In the genomic region with DNA sequence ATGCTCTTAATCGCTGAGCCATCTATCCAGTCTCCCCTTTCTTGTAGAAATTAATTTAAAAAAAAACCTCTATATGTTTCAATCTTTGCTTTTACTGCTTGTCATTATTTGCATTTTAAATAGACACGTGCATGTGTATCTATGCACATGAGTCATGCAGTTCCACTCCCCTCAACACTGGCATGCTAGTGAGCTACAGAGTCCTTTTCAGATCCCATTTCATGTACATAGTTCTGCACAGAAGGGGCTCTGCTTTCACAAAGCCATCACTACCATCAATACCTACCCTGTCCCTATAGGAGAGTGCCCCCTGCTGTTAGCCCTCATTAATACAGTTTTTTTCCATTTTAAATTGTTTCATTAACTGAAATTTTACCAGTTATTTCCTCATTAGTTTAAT, we compare ENCODE assay signal across 10 mouse cellular contexts. TPM values are rescaled to one million over a fixed set of nuclear protein-coding genes. Genes with fewer than 3 reads are reported as not detected.
DNase-seq lines count a peak whose midpoint lies in the region; ATAC-seq and TF ChIP-seq lines count a peak whose summit lies in the region.
"Had no signal": no experiment of that assay in that cellular context is flagged by ENCODE, and none has a peak within 500 bp of the region (broad histone marks: within the 10 kb centered on the region; RNA-seq: fewer than 3 reads in every experiment).

No protein-coding gene starts in this region.

- peak; percentile 72 for TF ChIP-seq CTCF in G1E (IDR thresholded peaks at IDR 0.05; ENCODE audit: low read depth, low read length)

- ATAC-seq in heart, embryonic 14.5 days (ENCODE audit: insufficient number of reproducible peaks, insufficient read depth, low FRiP score, low read depth) = 0 out of 2 replicates have a peak, but pooled peaks have one; percentile 54
- ATAC-seq in G1E (ENCODE audit: extremely low read depth, insufficient number of reproducible peaks, low FRiP score, poor library complexity, severe bottlenecking) = no peak

- WGBS in heart, embryonic 14.5 days = 57% methylated on average over 2 of the region's 2 CpGs

- H3K4me1 ChIP-seq in heart, embryonic 14.5 days (ENCODE audit: control insufficient read depth in 2 of 2, insufficient read depth in 2 of 2, low read length in 2 of 2) = peaks cover 11 to 17% of the 10 kb centered on the region in 2 experiments
- H3K4me1 ChIP-seq in G1E (ENCODE audit: insufficient read depth, low read depth, low read length) = no peaks in the 10 kb centered on the region
- H3K4me1 ChIP-seq: liver, embryonic 15.5 days had no signal

- H3K4me2 ChIP-seq in heart, embryonic 14.5 days (ENCODE audit: low read length) = no peak overlapping the region
- H3K4me2 ChIP-seq: liver, embryonic 15.5 days had no signal

- no peak overlapping the region for H3K27ac ChIP-seq in heart, embryonic 14.5 days (replicated peaks in 1 of 2; ENCODE audit: control insufficient read depth in 1 of 2, insufficient read depth in 1 of 2, low read depth in 2 of 2, low read length in 2 of 2)
- H3K27ac ChIP-seq: liver, embryonic 15.5 days had no signal

- no peaks in the 10 kb centered on the region for H3K36me3 ChIP-seq in heart, embryonic 14.5 days (ENCODE audit: control insufficient read depth, insufficient read depth, low read length)
- no peaks in the 10 kb centered on the region for H3K36me3 ChIP-seq in G1E (replicated peaks)
- H3K36me3 ChIP-seq: liver, embryonic 15.5 days had no signal

- H3K27me3 ChIP-seq in heart, embryonic 14.5 days (ENCODE audit: control insufficient read depth, insufficient read depth, low read length) = no peaks in the 10 kb centered on the region
- H3K27me3 ChIP-seq in G1E (ENCODE audit: insufficient read depth, low read length) = peaks cover 9% of the 10 kb centered on the region
- H3K27me3 ChIP-seq: liver, embryonic 15.5 days had no signal

- no peak for DNase-seq in heart, postnatal 25 days (ENCODE audit: low spot score)
- DNase-seq in 3T3-L1 (ENCODE audit: low read depth, low spot score) (peak; percentile 47), G1E (ENCODE audit: low spot score) (no peak)
- peak; percentile 38 to 40 for DNase-seq in heart, postnatal 36 days
- DNase-seq in urinary bladder, postnatal 4 days (ENCODE audit: low spot score in 2 of 2) = no peak
- no peak for DNase-seq in urinary bladder, postnatal 14 days (ENCODE audit: low spot score)
- no peak for DNase-seq in layer of hippocampus, adult 8-10 months (ENCODE audit: low spot score in 2 of 2)

- intact Hi-C loops in heart, postnatal 25 days (cut with DNase I) = loop anchor here (2.0 to 5.0 kb wide), 3 partner anchors 86 to 387 kb away; a partner anchor contains a TSS
- intact Hi-C loops in heart, postnatal 36 days (cut with DNase I) = loop anchor here (2.0 to 10.0 kb wide), 4 partner anchors 86 to 332 kb away; no protein-coding TSS in a partner anchor

- no peak overlapping the region for H3K9ac ChIP-seq in heart, embryonic 14.5 days (ENCODE audit: low read length)
- H3K9ac ChIP-seq: liver, embryonic 15.5 days had no signal

- H3K4me3 ChIP-seq in heart, embryonic 14.5 days (ENCODE audit: control insufficient read depth in 1 of 2, insufficient read depth in 1 of 2, low read depth in 1 of 2, low read length in 2 of 2) = no peak overlapping the region
- no peak overlapping the region for H3K4me3 ChIP-seq in G1E (ENCODE audit: low read depth, low read length)
- H3K4me3 ChIP-seq: liver, embryonic 15.5 days had no signal

- H3K9me3 ChIP-seq in heart, embryonic 14.5 days (ENCODE audit: control insufficient read depth, low read length) = no peaks in the 10 kb centered on the region
- no peaks in the 10 kb centered on the region for H3K9me3 ChIP-seq in G1E (replicated peaks)
- H3K9me3 ChIP-seq: liver, embryonic 15.5 days had no signal

RNA-seq across cellular contexts. Expression of a gene that starts 23.0 kb away (rescaled TPM):
- 0.18 and 0.36 TPM in 2 replicates for polyA plus RNA-seq in heart, embryonic 14.5 days (2014; fragmentation: Nextera tagmentation; extraction: Ambion mirVana)
- under 1 TPM; 0.18 to 0.25 TPM for total RNA-seq in heart, postnatal 25 days (2021)
- total RNA-seq in G1E (2014; fragmentation: Nextera tagmentation) (not detected in 2 replicates), G1E (2017) (0.33 TPM in 1 of 2 replicates, not detected in the other)
- polyA plus RNA-seq in G1E (2012) = not detected in 2 replicates
- under 1 TPM; 0.14 to 0.22 TPM for total RNA-seq in heart, postnatal 36 days (2021)
- total RNA-seq in layer of hippocampus, adult 8-10 months (2022) = under 1 TPM in 2 of 4 experiments, not detected in 2; 0.11 to 0.32 TPM
- total RNA-seq: adrenal gland, postnatal 36 days had no signal

Comparison
In these comparisons a context has a peak if more than half of its experiments do, and no peak if none do; other contexts are left out.
1. DNase-seq: peak in 3T3-L1 (single experiment) and heart, postnatal 36 days (2 of 2); none in heart, postnatal 25 days (single experiment), G1E (single experiment), urinary bladder, postnatal 4 days (0 of 2), urinary bladder, postnatal 14 days (single experiment) and layer of hippocampus, adult 8-10 months (0 of 2).